Mouse (Mus musculus): ENCODE data around the gene Tead1. TPM values are rescaled to one million over a fixed set of nuclear protein-coding genes. Genes with fewer than 3 reads are reported as not detected.
A peak's percentile ranks its signal among the peaks of the same experiment; 100 is the strongest.

Tead1 gene
- total RNA-seq, 2 experiments from 2014 or later, result 19.8 to 23.1 TPM

- intact Hi-C loops (cut with DNase I), result no loop called here
- peak; percentile 47 for DNase-seq
Observed at GRCm38 (mm10) chr7:112763513-112763912, 84.4 kb downstream of the Tead1 start.

DNA sequence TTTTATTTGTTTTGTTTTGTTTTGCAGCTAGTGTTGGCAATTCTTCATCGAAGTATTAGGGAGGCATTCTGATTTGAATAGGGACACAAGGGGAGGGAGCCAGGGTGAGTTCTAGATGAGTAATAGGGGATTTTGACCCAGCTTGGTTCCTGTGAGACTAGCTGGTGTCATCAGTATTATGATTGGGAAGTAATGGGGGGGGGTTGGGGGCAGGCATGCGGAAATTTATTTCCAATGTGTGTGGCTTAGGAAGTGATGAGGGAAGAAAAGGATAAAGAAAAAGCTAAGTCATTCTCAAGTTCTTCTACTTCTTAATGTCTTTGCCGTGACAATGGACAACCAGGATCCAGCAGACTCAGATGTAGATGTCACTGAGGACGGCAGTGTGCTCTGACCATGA, 85.8 kb downstream of the Tead1 start:
- DNase-seq, result no peak
- intact Hi-C loops (cut with DNase I), result no loop called here

GRCm38 (mm10) chr7:112769866-112770265, 90.7 kb downstream of the Tead1 start:
- intact Hi-C loops (cut with DNase I), result no loop called here
- DNase-seq, result no peak

DNA sequence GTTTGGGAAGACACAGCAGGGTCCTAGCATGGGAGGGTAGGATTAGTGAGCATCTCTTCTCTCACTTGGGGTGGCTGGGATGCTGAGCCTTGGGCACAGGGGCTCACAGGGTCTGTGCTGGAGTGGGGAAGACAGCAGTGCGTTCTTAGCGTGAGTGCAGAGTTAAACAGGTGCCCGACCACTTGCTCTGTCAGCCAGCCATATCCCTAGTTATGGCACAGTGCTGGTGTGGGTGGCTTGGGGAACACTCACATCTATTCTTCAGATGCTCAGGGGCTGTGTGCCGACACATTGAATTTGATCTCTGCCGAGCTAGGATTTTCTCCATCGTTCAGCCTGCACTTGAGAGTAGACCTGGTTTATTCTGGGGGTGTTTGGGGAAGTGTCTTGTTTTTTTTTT, 92.3 kb downstream of the Tead1 start:
- intact Hi-C loops (cut with DNase I), result no loop called here
- DNase-seq, result no peak

- no peak for DNase-seq
- intact Hi-C loops (cut with DNase I), result no loop called here
Observed at GRCm38 (mm10) chr7:112772777-112773176, 93.7 kb downstream of the Tead1 start.

DNA sequence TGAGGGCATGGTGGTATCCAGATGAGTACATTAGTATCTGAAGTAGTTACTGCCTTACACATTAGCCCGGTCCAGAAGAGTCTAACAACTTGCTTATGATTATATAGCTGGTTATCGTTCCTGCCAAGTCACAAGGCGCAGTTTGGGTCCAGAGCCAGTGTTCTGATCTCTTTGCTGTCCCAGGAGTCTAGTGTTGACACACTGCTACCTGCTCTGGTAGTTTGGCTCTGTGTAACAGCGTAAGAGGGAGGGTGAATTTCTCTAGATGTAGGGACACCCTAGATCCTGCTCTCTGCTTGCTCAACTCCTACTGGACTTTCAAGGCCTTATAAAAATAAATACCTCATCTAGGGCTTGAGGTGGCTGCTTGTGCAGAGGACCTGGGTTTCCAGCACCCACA, 94.5 kb downstream of the Tead1 start:
- DNase-seq, result no peak
- intact Hi-C loops (cut with DNase I), result no loop called here

DNA sequence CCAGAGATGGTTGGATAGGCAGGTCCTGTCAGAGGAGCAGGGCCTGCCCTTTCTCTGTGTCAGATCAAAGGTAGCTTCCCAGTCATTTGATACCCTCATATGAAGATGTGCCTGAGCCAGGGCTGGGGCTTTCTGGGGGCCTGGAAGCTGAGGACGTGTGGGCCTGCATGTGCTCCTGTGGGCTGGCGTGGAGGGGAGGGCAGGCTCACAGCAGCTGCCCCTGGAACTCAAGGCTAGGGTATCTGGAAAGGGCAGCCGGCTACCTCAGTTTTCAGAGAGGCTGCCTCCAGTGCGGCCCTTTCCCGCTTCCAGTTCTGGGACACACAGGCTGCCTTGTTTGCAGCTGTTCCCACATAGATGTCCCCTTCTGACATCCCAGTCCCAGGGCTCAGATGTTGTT, 96.7 kb downstream of the Tead1 start:
- intact Hi-C loops (cut with DNase I), result no loop called here
- no peak for DNase-seq

DNA sequence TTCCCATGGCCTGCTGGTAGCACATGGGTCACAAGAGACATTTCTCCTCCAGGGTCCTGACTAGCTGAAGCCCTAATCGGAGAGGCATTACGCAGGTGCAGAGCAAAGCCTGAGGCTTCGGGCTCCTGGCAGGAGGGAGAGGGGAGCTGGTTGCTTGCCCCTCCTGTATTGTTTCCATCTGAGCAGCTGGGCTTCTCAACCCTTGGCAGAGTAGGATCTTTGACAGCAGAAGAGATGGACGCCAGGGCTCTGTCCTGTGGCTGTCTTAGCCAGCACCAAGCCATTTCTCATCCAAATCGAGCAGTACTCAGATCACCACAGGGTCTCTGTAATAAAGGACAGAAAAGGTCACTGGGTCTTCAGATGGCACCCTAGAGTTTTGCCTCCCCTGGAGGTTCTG, 97.6 kb downstream of the Tead1 start:
- intact Hi-C loops (cut with DNase I), result no loop called here

GRCm38 (mm10) chr7:112779636-112780035, 100.5 kb downstream of the Tead1 start:
- intact Hi-C loops (cut with DNase I), result no loop called here
- DNase-seq, result peak; percentile 77

More for the DNA sequence above, 97.6 kb downstream of the Tead1 start:
- peak; percentile 83 for DNase-seq

- intact Hi-C loops (cut with DNase I), result no loop called here
Observed at GRCm38 (mm10) chr7:112780910-112781309, 101.8 kb downstream of the Tead1 start.

GRCm38 (mm10) chr7:112781987-112782386, 102.9 kb downstream of the Tead1 start:
- DNase-seq, result no peak
- intact Hi-C loops (cut with DNase I), result no loop called here

More at GRCm38 (mm10) chr7:112780910-112781309, 101.8 kb downstream of the Tead1 start:
- DNase-seq, result no peak

GRCm38 (mm10) chr7:112784278-112784677, 105.2 kb downstream of the Tead1 start:
- intact Hi-C loops (cut with DNase I), result no loop called here
- DNase-seq, result no peak

- intact Hi-C loops (cut with DNase I), result no loop called here
- no peak for DNase-seq
Observed at GRCm38 (mm10) chr7:112785271-112785670, 106.2 kb downstream of the Tead1 start.

DNA sequence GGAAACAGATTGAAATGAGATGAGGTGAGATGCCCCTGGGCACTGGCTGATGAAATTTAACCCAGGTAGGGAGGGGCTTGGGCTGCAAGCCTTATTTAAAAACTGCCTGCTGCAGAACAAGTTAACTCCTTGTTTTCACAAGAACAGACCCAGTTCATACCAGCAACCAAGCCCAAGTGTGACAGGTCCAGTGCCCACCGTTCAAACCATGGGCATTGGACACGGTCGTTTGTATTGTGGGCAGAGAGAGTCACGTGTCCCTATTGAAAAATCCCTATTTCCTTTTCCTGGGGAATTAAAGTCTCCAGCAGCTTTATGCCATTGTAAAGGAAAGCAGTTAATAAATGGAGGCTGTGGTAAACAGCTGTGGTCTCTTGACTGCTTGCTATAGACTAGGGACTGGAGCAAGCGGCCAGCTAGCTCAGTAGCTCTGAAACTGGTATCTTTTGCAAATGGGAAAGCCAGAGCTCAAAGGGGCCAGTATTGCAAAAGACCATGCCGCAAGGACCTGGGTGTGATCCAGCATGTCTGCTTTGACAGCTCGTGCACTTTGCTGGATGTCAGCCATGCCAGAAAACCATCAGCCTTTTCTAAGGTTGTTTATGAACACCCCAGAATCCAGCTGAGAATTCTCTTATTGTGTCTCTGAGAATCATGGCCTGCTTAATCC, 107.6 kb downstream of the Tead1 start:
- intact Hi-C loops (cut with DNase I), result no loop called here
- DNase-seq, result peak; percentile 72

DNA sequence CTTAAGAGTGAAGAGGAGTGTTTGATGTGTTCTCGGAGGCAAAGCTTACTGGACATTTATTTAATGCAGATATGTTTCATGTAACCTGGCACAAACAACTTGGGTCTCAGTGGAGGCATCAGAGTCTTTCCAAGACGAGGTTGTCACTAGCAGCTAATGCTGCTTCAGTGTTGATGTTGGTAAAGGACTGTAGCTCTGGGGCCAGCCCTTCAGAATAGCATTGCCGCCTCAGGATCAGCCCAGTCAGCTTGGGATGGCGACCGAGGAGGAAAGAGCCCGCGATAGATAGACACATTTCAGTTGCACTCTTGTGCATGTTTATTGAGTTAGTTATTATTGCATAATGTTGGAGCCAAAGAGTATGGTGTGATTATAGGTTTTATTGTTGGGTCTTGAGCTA, 108.2 kb downstream of the Tead1 start:
- intact Hi-C loops (cut with DNase I), result no loop called here
- no peak for DNase-seq

GRCm38 (mm10) chr7:112788321-112788751, 109.2 kb downstream of the Tead1 start:
- intact Hi-C loops (cut with DNase I), result no loop called here

GRCm38 (mm10) chr7:112789693-112790092, 110.6 kb downstream of the Tead1 start:
- intact Hi-C loops (cut with DNase I), result no loop called here
- no peak for DNase-seq

More at GRCm38 (mm10) chr7:112788321-112788751, 109.2 kb downstream of the Tead1 start:
- no peak for DNase-seq

- no peak for DNase-seq
- intact Hi-C loops (cut with DNase I), result no loop called here
Observed at GRCm38 (mm10) chr7:112790334-112790733, 111.2 kb downstream of the Tead1 start.

- no peak for DNase-seq
- intact Hi-C loops (cut with DNase I), result no loop called here
Observed at GRCm38 (mm10) chr7:112792679-112793078, 113.6 kb downstream of the Tead1 start.

GRCm38 (mm10) chr7:112793903-112794302, 114.8 kb downstream of the Tead1 start:
- no peak for DNase-seq
- intact Hi-C loops (cut with DNase I), result no loop called here

DNA sequence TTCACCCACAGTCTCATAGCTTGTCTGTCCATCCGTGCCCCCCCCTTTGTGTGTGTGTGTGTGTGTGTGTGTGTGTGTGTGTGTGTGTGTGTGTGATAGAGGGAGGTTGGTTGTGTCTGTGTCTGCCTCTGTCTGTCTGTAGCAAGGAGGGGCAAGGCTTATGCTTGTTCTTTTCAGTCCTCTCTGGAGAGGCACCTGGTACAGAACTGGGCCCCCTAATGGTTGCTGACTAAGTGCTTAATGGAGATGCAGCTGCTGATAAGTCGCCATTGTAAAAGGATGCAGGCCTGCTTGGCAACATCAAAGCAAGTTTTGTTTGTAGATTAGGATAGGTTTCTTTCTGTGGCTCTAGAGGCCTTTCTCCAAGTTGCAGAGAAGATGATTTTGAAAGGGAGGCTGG, 115.4 kb downstream of the Tead1 start:
- no peak for DNase-seq
- intact Hi-C loops (cut with DNase I), result no loop called here

GRCm38 (mm10) chr7:112797526-112798321, 118.6 kb downstream of the Tead1 start:
- DNase-seq, result no peak
- intact Hi-C loops (cut with DNase I), result no loop called here

Data from left cerebral cortex, postnatal 4 days (tissue).